Mouse (Mus musculus) lung, postnatal 0 days (tissue): ENCODE results near the gene Cdkn1a. TPM values are rescaled to one million over a fixed set of nuclear protein-coding genes. Genes with fewer than 3 reads are reported as not detected.
A peak's percentile ranks its signal among the peaks of the same experiment; 100 is the strongest.

Experiments used
- ATAC-seq: fragments of 200-750 bp; cut with Nextera tagmentation; 2 replicates; pipeline ENCODE4 v1.8.0; 2017; ENCODE audit warnings: moderate library complexity
- DNase-seq: peaks from one replicate; pipeline ENCODE4 v3.0.0-alpha.2; 2016; ENCODE audit warnings: low spot score
- H3K27ac ChIP-seq: fragments of 300-500 bp; sonication (generic); 2 replicates; pipeline ENCODE4 v1.5.1; 2014; ENCODE audit warnings: antibody characterized with exemption, mild to moderate bottlenecking, low read length, mixed read lengths
- H3K27me3 ChIP-seq: fragments of 300-500 bp; sonication (generic); replicated peaks from 2 replicates; pipeline ENCODE4 v1.6.1; 2014; ENCODE audit warnings: low read length, mixed read lengths; ENCODE audit not compliant: insufficient read depth
- H3K36me3 ChIP-seq: fragments of 300-500 bp; sonication (generic); 2 replicates; pipeline ENCODE4 v1.6.1; 2014; ENCODE audit warnings: low read length, mixed read lengths; ENCODE audit not compliant: insufficient read depth
- H3K4me1 ChIP-seq: fragments of 300-500 bp; sonication (generic); 2 replicates; pipeline ENCODE4 v1.6.1; 2014; ENCODE audit warnings: antibody characterized with exemption, low read depth, low read length, mixed read lengths; ENCODE audit not compliant: insufficient read depth
- H3K4me2 ChIP-seq: fragments of 300-500 bp; sonication (generic); replicated peaks from 2 replicates; pipeline ENCODE4 v1.6.1; 2014; ENCODE audit warnings: low read depth, mild to moderate bottlenecking, low read length, moderate library complexity, mixed read lengths
- H3K4me3 ChIP-seq: fragments of 300-500 bp; sonication (generic); 2 replicates; pipeline ENCODE4 v1.5.1; 2014; ENCODE audit warnings: low read depth, low read length
- H3K9ac ChIP-seq: fragments of 300-500 bp; sonication (generic); replicated peaks from 2 replicates; pipeline ENCODE4 v1.6.1; 2014; ENCODE audit warnings: low read depth, mild to moderate bottlenecking
- H3K9me3 ChIP-seq: fragments of 300-500 bp; sonication (generic); 2 replicates; pipeline ENCODE4 v1.6.1; 2016; ENCODE audit warnings: low read length, mixed read lengths
- CTCF ChIP-seq: IDR thresholded peaks from 2 replicates; pipeline ENCODE4 v1.5.1; 2016; ENCODE audit warnings: antibody characterized with exemption, mild to moderate bottlenecking
- EP300 ChIP-seq: IDR thresholded peaks from 2 replicates; pipeline ENCODE4 v1.6.1; 2016; ENCODE audit warnings: antibody characterized with exemption, mild to moderate bottlenecking, control low read depth
- WGBS: fragments of 180-500 bp; shearing (Covaris S2); extraction: QIAGEN DNeasy Blood & Tissue Kit; methylation state at CpG from one replicate; pipeline ENCODE4 v1.1.7; 2014; 5-methylcytosine and 5-hydroxymethylcytosine counted together
- polyA plus RNA-seq: library from polyadenylated mRNA; unstranded; fragments of >200 nt; fragmentation: Nextera tagmentation; extraction: Ambion mirVana; gene quantifications from 2 replicates; pipeline ENCODE4 v1.2.1, GENCODE M21; 2015

The Cdkn1a gene
- polyA plus RNA-seq, 1 experiment from 2014 or later = 177 TPM

- no peak for DNase-seq
- Histone ChIP-seq H3K9ac (no peak overlapping the region), H3K9me3 (no peaks in the 10 kb centered on the region), H3K4me1 (0 out of 2 replicates have a peak, but pooled peaks cover 3% of the 10 kb centered on the region), H3K27me3 (no peaks in the 10 kb centered on the region), H3K27ac (no peak overlapping the region), H3K4me3 (no peak overlapping the region), H3K36me3 (0 out of 2 replicates have a peak, but pooled peaks cover 4% of the 10 kb centered on the region), H3K4me2 (no peak overlapping the region)
- WGBS = 65% methylated on average over 7 of the region's 7 CpGs
- no peak for ATAC-seq
- TF ChIP-seq EP300 (no peak), CTCF (no peak)
Measured at GRCm38 (mm10) chr17:29049923-29050322, 40.9 kb upstream of the Cdkn1a start.

DNA sequence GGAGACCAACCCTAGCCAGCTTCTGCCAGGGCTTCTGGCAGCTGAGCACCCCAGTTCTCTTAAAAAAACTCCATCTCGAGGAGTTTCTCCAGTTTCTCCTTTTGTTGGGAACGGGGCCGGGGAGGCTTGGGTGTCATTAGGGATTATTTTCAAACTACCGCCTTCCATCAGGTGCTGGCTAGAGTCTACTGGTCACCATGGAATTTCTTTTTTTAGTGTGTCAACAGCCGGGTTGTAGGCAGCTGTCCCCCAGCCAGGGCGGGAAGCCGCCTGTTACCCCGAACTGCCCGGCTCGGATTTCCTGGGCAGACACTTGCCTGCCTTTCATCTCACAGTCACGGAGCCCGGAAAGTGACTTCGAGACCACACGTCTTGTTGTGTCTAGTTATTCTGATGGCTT is 40.0 kb upstream of the Cdkn1a start:
- H3K9ac ChIP-seq = 0 out of 2 replicates have a peak overlapping the region, but pooled peaks have one; percentile 2
- H3K27me3 ChIP-seq = no peaks in the 10 kb centered on the region
- H3K4me3 ChIP-seq = no peak overlapping the region
- no peak for DNase-seq
- H3K36me3 ChIP-seq = no peaks in the 10 kb centered on the region
- H3K27ac ChIP-seq = no peak overlapping the region
- no peak for ATAC-seq
- no peak overlapping the region for H3K4me2 ChIP-seq
- H3K9me3 ChIP-seq = no peaks in the 10 kb centered on the region
- TF ChIP-seq CTCF (no peak), EP300 (no peak)
- 26% methylated on average over 14 of the region's 14 CpGs for whole genome bisulfite sequencing
- H3K4me1 ChIP-seq = 0 out of 2 replicates have a peak, but pooled peaks cover 3% of the 10 kb centered on the region

DNA sequence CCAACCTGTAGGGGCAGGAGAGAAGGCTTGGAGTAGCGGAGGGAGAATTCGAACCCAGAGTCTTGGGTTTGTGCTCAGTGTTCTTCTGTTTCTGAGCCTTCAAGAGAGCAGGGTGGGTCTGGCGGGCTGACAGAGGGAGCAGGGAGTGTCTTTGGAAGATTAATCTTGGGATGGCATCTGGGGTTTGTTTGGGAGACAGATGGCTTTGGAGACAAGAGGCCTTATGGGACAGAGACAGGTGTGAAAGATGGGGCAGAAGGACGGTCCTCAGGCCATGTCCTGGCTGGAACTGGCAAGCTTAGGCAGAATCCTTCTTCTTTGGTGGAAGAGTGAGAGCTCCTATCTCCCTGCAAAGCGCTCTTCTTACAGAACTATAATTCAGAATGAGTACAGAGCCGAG is 37.7 kb upstream of the Cdkn1a start:
- no peak overlapping the region for H3K9ac ChIP-seq
- no peak for DNase-seq
- H3K4me3 ChIP-seq = no peak overlapping the region
- no peak overlapping the region for H3K4me2 ChIP-seq
- peaks cover 7% of the 10 kb centered on the region; the same call in 1 of the 2 replicates for H3K4me1 ChIP-seq
- H3K36me3 ChIP-seq = no peaks in the 10 kb centered on the region
- TF ChIP-seq CTCF = 0 out of 2 replicates have a peak, but pooled peaks have one; percentile 9
- no peak for TF ChIP-seq EP300
- H3K27ac ChIP-seq = no peak overlapping the region
- H3K27me3 ChIP-seq = no peaks in the 10 kb centered on the region
- ATAC-seq = no peak
- H3K9me3 ChIP-seq = no peaks in the 10 kb centered on the region
- WGBS = 83% methylated on average over 6 of the region's 6 CpGs

GRCm38 (mm10) chr17:29053841-29054240 is 36.9 kb upstream of the Cdkn1a start:
- Histone ChIP-seq H3K36me3 (no peaks in the 10 kb centered on the region), H3K4me3 (no peak overlapping the region), H3K4me1 (peaks cover 7% of the 10 kb centered on the region; the same call in 1 of the 2 replicates), H3K9me3 (no peaks in the 10 kb centered on the region), H3K27me3 (no peaks in the 10 kb centered on the region), H3K4me2 (no peak overlapping the region), H3K9ac (no peak overlapping the region), H3K27ac (peak overlapping the region; percentile 28; the same call in 1 of the 2 replicates)
- DNase-seq (peak; percentile 74), ATAC-seq (peak; percentile 67)
- 32% methylated on average over 7 of the region's 7 CpGs for WGBS
- TF ChIP-seq EP300 = 0 out of 2 replicates have a peak, but pooled peaks have one; percentile 26
- no peak for TF ChIP-seq CTCF

DNA sequence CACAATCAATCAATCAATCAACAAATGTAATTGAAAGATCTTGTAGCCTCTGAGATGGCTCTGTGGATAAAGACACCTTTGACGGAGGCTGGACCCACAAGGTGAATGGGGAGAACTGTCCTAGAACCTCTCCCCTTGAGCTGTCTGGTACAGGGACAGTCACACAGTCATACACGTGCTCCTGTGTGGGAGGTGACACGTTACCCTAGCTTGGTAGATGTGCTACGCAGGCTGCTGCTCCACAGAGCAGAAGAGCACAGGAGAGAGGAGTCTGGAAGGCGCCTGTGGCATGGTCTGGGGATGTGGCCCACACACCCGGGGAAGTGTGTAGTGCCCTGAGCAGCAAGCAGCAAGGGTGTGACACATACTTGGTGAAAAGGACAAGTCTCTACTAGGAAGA is 36.3 kb upstream of the Cdkn1a start:
- TF ChIP-seq CTCF = no peak
- TF ChIP-seq EP300 = no peak
- no peak for ATAC-seq
- peaks cover 7% of the 10 kb centered on the region; the same call in 1 of the 2 replicates for H3K4me1 ChIP-seq

DNA sequence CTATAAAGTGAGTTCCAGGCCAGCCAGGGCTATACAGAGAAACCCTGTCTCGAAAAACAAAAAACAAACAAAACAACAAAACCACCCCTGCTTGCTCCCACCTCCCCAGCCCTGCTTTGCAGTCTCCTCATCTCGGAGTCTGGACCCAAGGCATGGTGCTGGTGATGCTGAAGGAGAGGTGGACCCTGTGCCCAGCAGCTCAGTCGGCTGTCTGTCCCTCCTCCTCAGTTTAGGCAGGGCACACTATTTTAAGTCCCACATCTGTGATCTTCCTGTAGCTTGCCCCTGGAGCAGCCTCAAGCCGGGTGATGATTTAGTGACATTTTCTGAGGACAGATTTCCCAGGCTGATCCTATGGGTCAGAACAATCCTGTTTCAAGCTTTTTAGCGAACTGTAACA is 35.2 kb upstream of the Cdkn1a start:
- Histone ChIP-seq H3K36me3 (no peaks in the 10 kb centered on the region), H3K4me3 (no peak overlapping the region), H3K9me3 (no peaks in the 10 kb centered on the region), H3K9ac (no peak overlapping the region), H3K27me3 (no peaks in the 10 kb centered on the region), H3K27ac (no peak overlapping the region), H3K4me1 (peaks cover 6% of the 10 kb centered on the region; the same call in 1 of the 2 replicates), H3K4me2 (no peak overlapping the region)
- WGBS = 78% methylated on average over 5 of the region's 5 CpGs
- TF ChIP-seq EP300 = no peak
- TF ChIP-seq CTCF = no peak
- no peak for ATAC-seq
- no peak for DNase-seq

More for the DNA sequence above, 36.3 kb upstream of the Cdkn1a start:
- H3K4me3 ChIP-seq = no peak overlapping the region
- H3K27ac ChIP-seq = no peak overlapping the region
- DNase-seq = no peak
- H3K9ac ChIP-seq = no peak overlapping the region
- H3K27me3 ChIP-seq = no peaks in the 10 kb centered on the region
- no peak overlapping the region for H3K4me2 ChIP-seq
- H3K9me3 ChIP-seq = no peaks in the 10 kb centered on the region
- 76% methylated on average over 6 of the region's 6 CpGs for WGBS
- no peaks in the 10 kb centered on the region for H3K36me3 ChIP-seq
